Mouse (Mus musculus) heart, embryonic 14.5 days (tissue): Measurements from ENCODE around the gene Osbpl2. TPM values are rescaled to one million over a fixed set of nuclear protein-coding genes. Genes with fewer than 3 reads are reported as not detected.
A peak's percentile ranks its signal among the peaks of the same experiment; 100 is the strongest.

Experiments used
- ATAC-seq: fragments of 200-750 bp; cut with Nextera tagmentation; 2 replicates; pipeline ENCODE4 v1.8.0; 2017; ENCODE audit warnings: low read depth, moderate TSS enrichment; ENCODE audit not compliant: insufficient number of reproducible peaks, insufficient read depth, low FRiP score
- H3K27ac ChIP-seq, 2 experiments: fragments of 200-500 bp in 1 of 2; fragments of 300-500 bp in 1 of 2; sonication (generic) in 1 of 2; replicated peaks in 1 of 2; 2 replicates each; pipeline ENCODE4 v1.5.1; 2012 to 2014; ENCODE audit warnings: low read depth in 2 of 2, low read length in 2 of 2, control low read depth in 1 of 2, mild to moderate bottlenecking in 1 of 2, mixed read lengths in 1 of 2; ENCODE audit not compliant: control insufficient read depth in 1 of 2, insufficient read depth in 1 of 2
- H3K27me3 ChIP-seq: fragments of 300-500 bp; sonication (generic); 2 replicates; pipeline ENCODE4 v1.6.1; 2014; ENCODE audit warnings: mild to moderate bottlenecking, low read length, control low read depth; ENCODE audit not compliant: control insufficient read depth, insufficient read depth
- H3K36me3 ChIP-seq: fragments of 300-500 bp; sonication (generic); 2 replicates; pipeline ENCODE4 v1.6.1; 2014; ENCODE audit warnings: mild to moderate bottlenecking, control low read depth, low read length, mixed read lengths; ENCODE audit not compliant: control insufficient read depth, insufficient read depth
- H3K4me1 ChIP-seq, 2 experiments: fragments of 200-500 bp in 1 of 2; fragments of 300-500 bp in 1 of 2; sonication (generic) in 1 of 2; 2 replicates each; pipeline ENCODE4 v1.6.1; 2012 to 2014; ENCODE audit warnings: low read length in 2 of 2, control low read depth in 1 of 2, mixed read lengths in 1 of 2; ENCODE audit not compliant: control insufficient read depth in 2 of 2, insufficient read depth in 2 of 2
- H3K4me2 ChIP-seq: fragments of 300-500 bp; sonication (generic); 2 replicates; pipeline ENCODE4 v1.6.1; 2014; ENCODE audit warnings: mild to moderate bottlenecking, low read length
- H3K4me3 ChIP-seq, 2 experiments: fragments of 200-500 bp in 1 of 2; fragments of 300-500 bp in 1 of 2; sonication (generic) in 1 of 2; 2 replicates each; pipeline ENCODE4 v1.5.1; 2012 to 2014; ENCODE audit warnings: low read length in 2 of 2, mild to moderate bottlenecking in 2 of 2, control low read depth in 1 of 2, low read depth in 1 of 2, moderate library complexity in 1 of 2; ENCODE audit not compliant: control insufficient read depth in 1 of 2, insufficient read depth in 1 of 2
- H3K9ac ChIP-seq: fragments of 300-500 bp; sonication (generic); 2 replicates; pipeline ENCODE4 v1.6.1; 2014; ENCODE audit warnings: mild to moderate bottlenecking, low read length
- H3K9me3 ChIP-seq: fragments of 300-500 bp; sonication (generic); 2 replicates; pipeline ENCODE4 v1.6.1; 2016; ENCODE audit warnings: low read length, control low read depth; ENCODE audit not compliant: control insufficient read depth
- WGBS: fragments of 180-500 bp; shearing (Covaris S2); extraction: QIAGEN DNeasy Blood & Tissue Kit; methylation state at CpG from one replicate; pipeline ENCODE4 v1.1.7; 2014; 5-methylcytosine and 5-hydroxymethylcytosine counted together
- polyA plus RNA-seq: library from polyadenylated mRNA; unstranded; fragments of >200 nt; fragmentation: Nextera tagmentation; extraction: Ambion mirVana; gene quantifications from 2 replicates; pipeline ENCODE4 v1.2.1, GENCODE M21; 2014

The Osbpl2 gene
- polyA plus RNA-seq, 1 experiment from 2014 or later = 40.5 TPM

DNA sequence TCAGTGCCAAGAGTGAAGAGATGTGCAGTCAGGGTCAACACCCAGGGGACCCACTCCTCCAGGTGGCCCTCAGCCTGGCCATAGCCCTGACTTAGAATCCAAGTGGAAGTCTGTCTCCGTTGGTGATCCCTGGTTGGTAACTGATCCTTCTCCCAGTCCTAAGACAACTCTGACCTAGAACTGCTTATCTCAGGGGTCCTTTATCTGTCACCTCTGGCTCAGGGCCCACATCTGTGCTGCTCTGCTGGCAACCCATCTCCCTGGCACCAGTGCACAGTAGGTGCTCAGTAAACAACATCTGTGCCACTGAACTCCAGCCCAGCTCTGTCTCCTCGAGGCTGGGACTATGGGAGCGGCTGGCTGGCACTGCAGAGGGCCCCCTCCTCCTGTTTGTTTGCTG is 21.5 kb upstream of the Osbpl2 start:
- no peak overlapping the region for H3K27ac ChIP-seq
- H3K27me3 ChIP-seq = peaks cover 59% of the 10 kb centered on the region
- WGBS = 37% methylated on average over 3 of the region's 3 CpGs

DNA sequence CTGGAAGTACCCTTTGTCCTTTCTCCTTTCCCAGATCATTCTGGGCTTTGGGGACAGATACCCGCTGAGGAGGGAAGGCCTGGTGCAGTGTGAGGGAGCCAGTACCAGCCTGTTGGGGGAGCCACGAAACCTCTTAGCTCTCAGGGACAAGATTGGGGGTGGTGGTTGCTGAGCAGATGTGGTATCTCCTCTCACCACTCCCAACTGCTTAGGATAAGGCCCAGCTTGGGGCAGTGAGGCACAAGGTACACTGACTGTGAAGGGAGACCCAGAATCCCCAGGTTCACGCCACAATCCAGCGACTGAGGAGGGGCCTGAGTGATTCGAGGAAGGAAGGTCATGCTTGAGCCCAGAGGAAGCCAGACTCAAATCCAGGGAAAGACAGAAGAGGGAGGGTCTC is 20.9 kb upstream of the Osbpl2 start:
- no peaks in the 10 kb centered on the region for H3K36me3 ChIP-seq

More for the DNA sequence above, 21.5 kb upstream of the Osbpl2 start:
- H3K4me1 ChIP-seq = peaks cover 0 to 5% of the 10 kb centered on the region in 2 experiments; a peak in 1 of 4 replicates
- no peak overlapping the region for H3K4me2 ChIP-seq
- no peaks in the 10 kb centered on the region for H3K36me3 ChIP-seq
- H3K9ac ChIP-seq = no peak overlapping the region
- no peak for ATAC-seq
- H3K4me3 ChIP-seq = no peak overlapping the region
- H3K9me3 ChIP-seq = no peaks in the 10 kb centered on the region

GRCm38 (mm10) chr2:180099529-180099928 is 19.6 kb upstream of the Osbpl2 start:
- Histone ChIP-seq H3K4me3 (no peak overlapping the region), H3K9ac (no peak overlapping the region), H3K4me2 (0 out of 2 replicates have a peak overlapping the region, but pooled peaks have one; percentile 6), H3K27ac (no peak overlapping the region), H3K36me3 (no peaks in the 10 kb centered on the region), H3K4me1 (peaks cover 2 to 17% of the 10 kb centered on the region in 2 experiments; a peak in 3 of 4 replicates), H3K27me3 (peaks cover 78% of the 10 kb centered on the region), H3K9me3 (no peaks in the 10 kb centered on the region)
- 13% methylated on average over 15 of the region's 15 CpGs for WGBS
- ATAC-seq = no peak

More for the DNA sequence above, 20.9 kb upstream of the Osbpl2 start:
- peaks cover 65% of the 10 kb centered on the region for H3K27me3 ChIP-seq
- H3K4me3 ChIP-seq = no peak overlapping the region
- no peaks in the 10 kb centered on the region for H3K9me3 ChIP-seq
- no peak overlapping the region for H3K9ac ChIP-seq
- WGBS = 18% methylated on average over 5 of the region's 5 CpGs
- H3K4me1 ChIP-seq = peaks cover 0 to 7% of the 10 kb centered on the region in 2 experiments; a peak in 2 of 4 replicates
- no peak overlapping the region for H3K4me2 ChIP-seq
- ATAC-seq = 0 out of 2 replicates have a peak, but pooled peaks have one; percentile 13
- no peak overlapping the region for H3K27ac ChIP-seq

- no peak overlapping the region for H3K9ac ChIP-seq
- WGBS = 2% methylated on average over 57 of the region's 57 CpGs
- no peaks in the 10 kb centered on the region for H3K36me3 ChIP-seq
- H3K4me1 ChIP-seq = peaks cover 6 to 20% of the 10 kb centered on the region in 2 experiments; a peak in 3 of 4 replicates
- no peak overlapping the region for H3K27ac ChIP-seq
- no peak for ATAC-seq
- H3K4me2 ChIP-seq = peak overlapping the region; percentile 92
- no peaks in the 10 kb centered on the region for H3K9me3 ChIP-seq
- H3K27me3 ChIP-seq = peaks cover 76% of the 10 kb centered on the region
- H3K4me3 ChIP-seq = peak overlapping the region; percentile 51 to 58
Measured at GRCm38 (mm10) chr2:180103151-180103977, 15.7 kb upstream of the Osbpl2 start.

GRCm38 (mm10) chr2:180103978-180104658 is 15.0 kb upstream of the Osbpl2 start, which contains the start of gene Hrh3:
Gene Hrh3, minus strand, starts transcription at chr2:180104488.
- H3K9me3 ChIP-seq = no peaks in the 10 kb centered on the region
- H3K4me2 ChIP-seq = peak within 1 kb of the TSS; percentile 92
- under 1% methylated on average over 62 of the region's 87 CpGs for WGBS
- H3K4me3 ChIP-seq = peak within 1 kb of the TSS; percentile 51 to 58
- no peak within 1 kb of the TSS for H3K27ac ChIP-seq
- H3K36me3 ChIP-seq = no peaks in the 10 kb centered on the region
- ATAC-seq = peak; percentile 70
- H3K27me3 ChIP-seq = peaks cover 68% of the 10 kb centered on the region
- no peak within 1 kb of the TSS for H3K9ac ChIP-seq
- H3K4me1 ChIP-seq = peaks cover 6 to 20% of the 10 kb centered on the region in 2 experiments; a peak in 3 of 4 replicates

- H3K9ac ChIP-seq = no peak overlapping the region
- H3K9me3 ChIP-seq = no peaks in the 10 kb centered on the region
- 14% methylated on average over 24 of the region's 24 CpGs for WGBS
- peaks cover 62% of the 10 kb centered on the region for H3K27me3 ChIP-seq
- H3K4me3 ChIP-seq = peak overlapping the region in 1 of 2 experiments; percentile 58; a peak in 3 of 4 replicates
- peak overlapping the region; percentile 92 for H3K4me2 ChIP-seq
- ATAC-seq = no peak; the same call in 1 of the 2 replicates
- peaks cover 6 to 15% of the 10 kb centered on the region in 2 experiments; a peak in 3 of 4 replicates for H3K4me1 ChIP-seq
- H3K27ac ChIP-seq = no peak overlapping the region
- H3K36me3 ChIP-seq = no peaks in the 10 kb centered on the region
Measured at GRCm38 (mm10) chr2:180104659-180105377, 14.3 kb upstream of the Osbpl2 start.
